Mouse (Mus musculus): ENCODE measurements around the gene Marf1.

GRCm38 (mm10) chr16:14156312-14156711, 6.8 kb downstream of the Marf1 start:
- no peak for TF ChIP-seq CTCF (IDR thresholded peaks at IDR 0.05; ENCODE audit: low read depth)
- TF ChIP-seq EP300 (IDR thresholded peaks at IDR 0.05; ENCODE audit: low read depth) = no peak
